Mouse (Mus musculus) G1E (cell line): Measurements from ENCODE around the gene Nkx2-5. TPM values are rescaled to one million over a fixed set of nuclear protein-coding genes. Genes with fewer than 3 reads are reported as not detected.

Source experiments
- ATAC-seq: 2 replicates; pipeline ENCODE4 v1.8.0; 2016; ENCODE audit warnings: mild to moderate bottlenecking; ENCODE audit not compliant: insufficient number of reproducible peaks, poor library complexity, low FRiP score, severe bottlenecking; ENCODE audit errors: extremely low read depth
- DNase-seq: peaks from one replicate; pipeline ENCODE4 v3.0.0; 2012; ENCODE audit warnings: low spot score
- H3K27me3 ChIP-seq: 2 replicates; pipeline ENCODE4 v1.6.1; 2012; ENCODE audit warnings: mild to moderate bottlenecking, low read length, inconsistent platforms; ENCODE audit not compliant: insufficient read depth
- H3K36me3 ChIP-seq: replicated peaks from 2 replicates; pipeline ENCODE3; 2012; ENCODE audit warnings: mild to moderate bottlenecking, inconsistent platforms
- H3K4me1 ChIP-seq: 2 replicates; pipeline ENCODE4 v1.6.1; 2012; ENCODE audit warnings: low read depth, low read length, inconsistent platforms, mixed read lengths; ENCODE audit not compliant: insufficient read depth
- H3K4me3 ChIP-seq: 2 replicates; pipeline ENCODE4 v1.5.1; 2012; ENCODE audit warnings: low read depth, mild to moderate bottlenecking, inconsistent platforms, low read length, moderate library complexity, mixed read lengths
- H3K9me3 ChIP-seq: replicated peaks from 2 replicates; pipeline ENCODE4 v1.6.1; 2012; ENCODE audit warnings: inconsistent platforms
- CTCF ChIP-seq: IDR thresholded peaks from 2 replicates; pipeline ENCODE4 v1.5.1; 2012; ENCODE audit warnings: low read depth, low read length, inconsistent platforms, mixed read lengths
- GATA1 ChIP-seq: IDR thresholded peaks from 2 replicates; pipeline ENCODE4 v1.6.1; 2012; ENCODE audit warnings: borderline replicate concordance, low read length, inconsistent platforms, mixed read lengths
- GATA2 ChIP-seq: IDR thresholded peaks from 2 replicates; pipeline ENCODE4 v1.6.1; 2012; ENCODE audit warnings: low read depth, low read length, inconsistent platforms, borderline replicate concordance
- POLR2AphosphoS5 ChIP-seq: IDR thresholded peaks from 2 replicates; pipeline ENCODE4 v1.6.1; 2012; ENCODE audit warnings: low read depth, low read length, inconsistent platforms; ENCODE audit not compliant: insufficient replicate concordance
- TAL1 ChIP-seq: conservative IDR thresholded peaks from 2 replicates; pipeline ENCODE4 v1.6.1; 2012; ENCODE audit warnings: low read depth, low read length, inconsistent platforms, mixed read lengths
- polyA plus RNA-seq: library from polyadenylated mRNA; stranded (reverse); fragments of >175 nt; gene quantifications from 2 replicates; pipeline ENCODE4 v1.2.3, GENCODE M21; 2012
- total RNA-seq, 2 experiments: library from RNA; stranded (forward) in 1 of 2; stranded (reverse) in 1 of 2; fragments of 200-1000 nt in 1 of 2; fragments of >200 nt in 1 of 2; fragmentation: Nextera tagmentation in 1 of 2; gene quantifications; 2 replicates each; pipeline ENCODE4 v1.2.3; 2014 to 2017

The Nkx2-5 gene
- total and polyA plus RNA-seq, 3 experiments = not detected

GRCm38 (mm10) chr17:26816810-26817209 is 28.0 kb downstream of the Nkx2-5 start:
- DNase-seq = no peak
- Histone ChIP-seq H3K4me1 (peaks cover 11% of the 10 kb centered on the region), H3K9me3 (no peaks in the 10 kb centered on the region), H3K27me3 (peaks cover 59% of the 10 kb centered on the region), H3K36me3 (no peaks in the 10 kb centered on the region), H3K4me3 (no peak overlapping the region)
- TF ChIP-seq GATA2 (no peak), GATA1 (no peak), TAL1 (no peak), POLR2AphosphoS5 (no peak), CTCF (no peak)
- ATAC-seq = no peak

DNA sequence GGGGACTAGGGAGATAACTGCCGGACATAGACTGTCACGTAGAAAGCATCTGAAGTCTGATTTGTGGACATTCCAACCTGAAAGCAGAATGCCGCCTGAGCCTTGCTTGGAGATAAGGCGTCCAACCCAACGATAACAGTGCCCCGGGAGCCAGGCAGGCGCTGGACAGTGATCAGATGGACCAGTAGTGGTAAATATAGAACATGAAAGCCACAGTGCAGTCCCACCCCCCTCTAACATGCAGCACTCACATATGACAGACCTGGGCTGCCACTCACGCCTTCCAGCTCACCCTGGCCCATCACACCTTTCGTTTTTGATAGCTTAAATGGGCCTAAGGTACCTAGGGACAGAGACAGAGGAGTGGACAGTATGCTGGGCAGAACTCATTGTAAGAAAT is 31.3 kb downstream of the Nkx2-5 start:
- no peaks in the 10 kb centered on the region for H3K9me3 ChIP-seq
- ATAC-seq (no peak), DNase-seq (no peak)
- peaks cover 61% of the 10 kb centered on the region for H3K27me3 ChIP-seq
- H3K36me3 ChIP-seq = no peaks in the 10 kb centered on the region
- H3K4me3 ChIP-seq = no peak overlapping the region
- no peak for TF ChIP-seq CTCF
- TF ChIP-seq GATA1 = no peak
- peaks cover 13% of the 10 kb centered on the region for H3K4me1 ChIP-seq

DNA sequence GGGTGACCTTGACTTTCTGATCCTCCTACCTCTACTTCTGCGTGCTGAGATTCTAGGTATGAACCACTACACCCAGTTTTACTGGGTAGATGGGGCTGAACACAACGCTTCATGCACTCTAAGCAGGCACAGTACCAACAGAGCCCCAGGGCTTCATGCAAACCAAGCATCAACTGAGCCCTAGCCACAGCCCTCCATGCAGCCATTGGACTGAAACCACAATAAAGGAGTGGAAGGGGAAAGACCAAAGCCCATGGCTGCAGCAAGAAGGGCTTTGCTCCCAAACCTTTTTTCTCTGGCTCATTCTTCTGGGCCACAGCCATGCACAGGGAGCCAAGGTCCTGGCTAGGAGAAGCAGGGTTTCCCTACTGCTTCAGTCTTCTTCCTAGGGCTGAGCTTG is 32.2 kb downstream of the Nkx2-5 start:
- H3K9me3 ChIP-seq = no peaks in the 10 kb centered on the region
- H3K4me1 ChIP-seq = peaks cover 13% of the 10 kb centered on the region
- no peaks in the 10 kb centered on the region for H3K36me3 ChIP-seq
- TF ChIP-seq TAL1 (no peak), POLR2AphosphoS5 (no peak), GATA1 (no peak), CTCF (no peak)
- DNase-seq (no peak), ATAC-seq (no peak)
- H3K4me3 ChIP-seq = no peak overlapping the region
- peaks cover 52% of the 10 kb centered on the region for H3K27me3 ChIP-seq

DNA sequence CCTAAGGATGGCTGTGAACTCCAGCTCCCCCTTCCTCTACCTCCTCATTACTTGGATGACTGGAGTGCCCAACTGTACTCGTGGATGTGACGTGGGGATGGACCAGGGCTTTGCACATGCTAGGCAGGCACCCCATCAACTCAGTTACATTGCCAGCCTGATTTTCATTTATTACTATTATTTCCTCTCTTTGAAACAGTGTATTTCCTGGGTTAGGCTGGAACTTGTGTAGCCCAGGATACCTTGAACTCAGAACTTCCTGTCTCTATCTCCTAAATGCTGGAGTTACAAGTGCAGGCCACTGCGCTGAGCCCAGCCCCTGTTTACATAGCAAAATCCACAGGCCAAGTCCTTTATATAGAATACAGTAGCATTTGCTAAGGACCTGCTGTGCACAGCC is 41.9 kb downstream of the Nkx2-5 start:
- TF ChIP-seq CTCF = no peak
- TF ChIP-seq POLR2AphosphoS5 = no peak
- no peak for TF ChIP-seq GATA1
- TF ChIP-seq TAL1 = no peak
- TF ChIP-seq GATA2 = no peak
- no peak for ATAC-seq
- peaks cover 15% of the 10 kb centered on the region for H3K27me3 ChIP-seq
- DNase-seq = no peak
- no peaks in the 10 kb centered on the region for H3K36me3 ChIP-seq
- H3K9me3 ChIP-seq = peaks cover 8% of the 10 kb centered on the region
- peaks cover 2% of the 10 kb centered on the region; the same call in 1 of the 2 replicates for H3K4me1 ChIP-seq
- no peak overlapping the region for H3K4me3 ChIP-seq

GRCm38 (mm10) chr17:26797379-26798128 is 47.3 kb downstream of the Nkx2-5 start:
- TF ChIP-seq POLR2AphosphoS5 (no peak), GATA2 (no peak), GATA1 (no peak), CTCF (no peak), TAL1 (no peak)
- no peak for DNase-seq
- H3K27me3 ChIP-seq = peaks cover 14% of the 10 kb centered on the region
- no peak overlapping the region for H3K4me3 ChIP-seq
- peaks cover 12% of the 10 kb centered on the region for H3K4me1 ChIP-seq
- no peaks in the 10 kb centered on the region for H3K9me3 ChIP-seq
- H3K36me3 ChIP-seq = peaks cover 12% of the 10 kb centered on the region
- ATAC-seq = no peak

DNA sequence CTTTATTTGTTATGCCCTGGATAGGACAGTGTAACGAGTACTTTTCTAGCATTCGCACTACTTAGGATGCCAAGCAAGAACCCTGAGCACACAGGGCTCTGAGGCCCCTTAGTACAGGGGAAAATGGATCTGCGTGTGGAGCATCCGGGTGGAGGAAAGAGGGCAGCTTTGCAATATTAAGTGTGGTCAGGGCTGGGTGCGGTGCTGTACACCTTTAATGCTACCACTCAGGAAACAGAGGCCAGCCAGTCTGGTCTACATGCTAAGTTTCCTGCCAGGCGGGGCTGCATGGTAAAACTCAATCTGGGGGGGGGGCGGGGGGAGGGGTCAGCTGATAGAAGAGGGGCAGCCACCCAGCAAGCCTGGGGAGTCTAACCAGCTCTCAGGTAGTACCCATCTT is 49.4 kb downstream of the Nkx2-5 start:
- H3K9me3 ChIP-seq = no peaks in the 10 kb centered on the region
- peaks cover 14% of the 10 kb centered on the region for H3K27me3 ChIP-seq
- peaks cover 34% of the 10 kb centered on the region for H3K36me3 ChIP-seq
- TF ChIP-seq GATA2 (no peak), TAL1 (no peak), POLR2AphosphoS5 (no peak), GATA1 (no peak), CTCF (no peak)
- DNase-seq = no peak
- peaks cover 17% of the 10 kb centered on the region for H3K4me1 ChIP-seq
- no peak for ATAC-seq
- no peak overlapping the region for H3K4me3 ChIP-seq

DNA sequence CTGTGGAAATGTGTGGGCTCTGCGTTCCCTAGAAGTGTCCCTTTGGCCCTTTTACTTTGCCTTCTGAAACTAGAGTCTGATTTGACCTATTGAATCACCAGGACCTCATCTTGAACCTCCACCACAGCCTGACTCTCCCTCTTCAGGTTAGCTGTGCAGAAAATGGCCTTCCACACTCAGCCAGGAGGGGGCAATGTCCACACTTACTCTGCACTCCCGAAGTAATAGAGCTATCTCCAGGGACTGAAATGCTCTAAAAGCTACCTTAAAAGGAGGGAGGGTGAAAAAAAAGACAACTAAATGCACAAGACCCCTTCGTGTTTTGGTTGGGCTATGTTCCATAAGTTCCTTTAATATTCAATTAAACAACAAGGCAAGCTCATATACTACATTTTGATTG is 50.1 kb downstream of the Nkx2-5 start:
- H3K4me3 ChIP-seq = no peak overlapping the region
- peaks cover 11% of the 10 kb centered on the region for H3K27me3 ChIP-seq
- DNase-seq = peak; percentile 31
- H3K36me3 ChIP-seq = peaks cover 40% of the 10 kb centered on the region
- H3K4me1 ChIP-seq = peaks cover 17% of the 10 kb centered on the region
- H3K9me3 ChIP-seq = no peaks in the 10 kb centered on the region
- TF ChIP-seq GATA1 (no peak), GATA2 (no peak), CTCF (peak; percentile 57; the same call in 1 of the 2 replicates), POLR2AphosphoS5 (no peak), TAL1 (no peak)
- no peak for ATAC-seq
